Mouse (Mus musculus) thymus, adult 2 months (tissue): ENCODE data around the gene March2.

Experiments
- CTCF ChIP-seq: fragments of 200-500 bp; IDR thresholded peaks from 2 replicates; pipeline ENCODE4 v1.5.1; 2012; ENCODE audit warnings: mild to moderate bottlenecking, control low read depth, low read length, moderate library complexity, borderline replicate concordance; ENCODE audit not compliant: control insufficient read depth, poor library complexity, insufficient read depth; ENCODE audit errors: extremely low read depth
- POLR2A ChIP-seq: fragments of 200-500 bp; IDR thresholded peaks from 2 replicates; pipeline ENCODE4 v1.6.1; 2012; ENCODE audit warnings: mild to moderate bottlenecking, low read length, control low read depth, moderate library complexity; ENCODE audit not compliant: control insufficient read depth, poor library complexity, insufficient read depth; ENCODE audit errors: extremely low read depth

- TF ChIP-seq POLR2A: no peak
- TF ChIP-seq CTCF: no peak
Observed at GRCm38 (mm10) chr17:33754656-33755055, 36.2 kb upstream of the March2 start.
